Mouse (Mus musculus): ENCODE measurements around the gene Zmynd19. TPM values are rescaled to one million over a fixed set of nuclear protein-coding genes. Genes with fewer than 3 reads are reported as not detected.

Gene Zmynd19
- 16.8 and 20.8 TPM in 2 replicates for polyA plus RNA-seq (2016; fragmentation: Nextera tagmentation; extraction: Ambion mirVana)

GRCm38 (mm10) chr2:24949421-24950188 lies at the start of gene Zmynd19:
Gene Zmynd19 (plus strand): TSS chr2:24949792.
- peaks cover 11% of the 10 kb centered on the region; the same call in 1 of the 2 replicates for H3K27me3 ChIP-seq (ENCODE audit: insufficient read depth, poor library complexity, severe bottlenecking)
- H3K4me1 ChIP-seq = peaks cover 20% of the 10 kb centered on the region
- DNase-seq (ENCODE audit: low spot score) = peak; percentile 98
- peak within 1 kb of the TSS; percentile 94 for H3K27ac ChIP-seq
- peak within 1 kb of the TSS; percentile 97 for H3K4me3 ChIP-seq
- H3K36me3 ChIP-seq = peaks cover 30% of the 10 kb centered on the region
- WGBS = under 1% methylated on average over 107 of the region's 108 CpGs
- H3K9me3 ChIP-seq = no peaks in the 10 kb centered on the region

GRCm38 (mm10) chr2:24901055-24901454 lies 48.5 kb upstream of the Zmynd19 start:
- H3K36me3 ChIP-seq = no peaks in the 10 kb centered on the region
- no peak for DNase-seq (ENCODE audit: low spot score)
- no peaks in the 10 kb centered on the region for H3K9me3 ChIP-seq
- no peaks in the 10 kb centered on the region for H3K27me3 ChIP-seq (ENCODE audit: insufficient read depth, poor library complexity, severe bottlenecking)
- WGBS = 86% methylated on average over 5 of the region's 5 CpGs
- H3K27ac ChIP-seq = no peak overlapping the region
- H3K4me3 ChIP-seq = no peak overlapping the region
- H3K4me1 ChIP-seq = peaks cover 13% of the 10 kb centered on the region

GRCm38 (mm10) chr2:24902999-24903398 lies 46.6 kb upstream of the Zmynd19 start:
- peaks cover 19% of the 10 kb centered on the region for H3K4me1 ChIP-seq
- no peak overlapping the region for H3K4me3 ChIP-seq
- H3K36me3 ChIP-seq = no peaks in the 10 kb centered on the region
- H3K27ac ChIP-seq = no peak overlapping the region
- WGBS = 91% methylated on average over 6 of the region's 6 CpGs
- no peak for DNase-seq (ENCODE audit: low spot score)
- no peaks in the 10 kb centered on the region for H3K9me3 ChIP-seq
- H3K27me3 ChIP-seq (ENCODE audit: insufficient read depth, poor library complexity, severe bottlenecking) = no peaks in the 10 kb centered on the region

GRCm38 (mm10) chr2:24904823-24905652 lies 44.6 kb upstream of the Zmynd19 start:
- DNase-seq (ENCODE audit: low spot score) = no peak
- no peak overlapping the region for H3K27ac ChIP-seq
- WGBS = 79% methylated on average over 11 of the region's 11 CpGs

GRCm38 (mm10) chr2:24905653-24906155 lies 43.9 kb upstream of the Zmynd19 start:
- Histone ChIP-seq H3K27ac (no peak overlapping the region), H3K36me3 (0 out of 2 replicates have a peak, but pooled peaks cover 11% of the 10 kb centered on the region)
- 38% methylated on average over 2 of the region's 2 CpGs for WGBS

More at GRCm38 (mm10) chr2:24904823-24905652, 44.6 kb upstream of the Zmynd19 start:
- Histone ChIP-seq H3K4me1 (peaks cover 19% of the 10 kb centered on the region), H3K36me3 (0 out of 2 replicates have a peak, but pooled peaks cover 4% of the 10 kb centered on the region), H3K27me3 (ENCODE audit: insufficient read depth, poor library complexity, severe bottlenecking) (no peaks in the 10 kb centered on the region), H3K9me3 (no peaks in the 10 kb centered on the region), H3K4me3 (no peak overlapping the region)

GRCm38 (mm10) chr2:24910481-24910880 lies 39.1 kb upstream of the Zmynd19 start:
- peaks cover 17% of the 10 kb centered on the region for H3K36me3 ChIP-seq
- H3K4me1 ChIP-seq = peaks cover 11% of the 10 kb centered on the region; the same call in 1 of the 2 replicates
- H3K4me3 ChIP-seq = no peak overlapping the region
- no peaks in the 10 kb centered on the region for H3K27me3 ChIP-seq (ENCODE audit: insufficient read depth, poor library complexity, severe bottlenecking)
- no peak for DNase-seq (ENCODE audit: low spot score)
- no peaks in the 10 kb centered on the region for H3K9me3 ChIP-seq
- H3K27ac ChIP-seq = no peak overlapping the region
- 91% methylated on average over 4 of the region's 4 CpGs for WGBS

More at GRCm38 (mm10) chr2:24905653-24906155, 43.9 kb upstream of the Zmynd19 start:
- Histone ChIP-seq H3K27me3 (ENCODE audit: insufficient read depth, poor library complexity, severe bottlenecking) (no peaks in the 10 kb centered on the region), H3K4me1 (peaks cover 19% of the 10 kb centered on the region), H3K9me3 (no peaks in the 10 kb centered on the region), H3K4me3 (no peak overlapping the region)
- DNase-seq (ENCODE audit: low spot score) = no peak

- H3K27ac ChIP-seq = no peak overlapping the region
- 96% methylated on average over 4 of the region's 4 CpGs for WGBS
- no peak for DNase-seq (ENCODE audit: low spot score)
- H3K4me3 ChIP-seq = no peak overlapping the region
- H3K27me3 ChIP-seq (ENCODE audit: insufficient read depth, poor library complexity, severe bottlenecking) = no peaks in the 10 kb centered on the region
- no peaks in the 10 kb centered on the region for H3K9me3 ChIP-seq
- H3K4me1 ChIP-seq = no peaks in the 10 kb centered on the region
- peaks cover 17% of the 10 kb centered on the region for H3K36me3 ChIP-seq
These were observed 37.4 kb upstream of the Zmynd19 start for GRCm38 (mm10) chr2:24912189-24912588.

GRCm38 (mm10) chr2:24912589-24912988 lies 37.0 kb upstream of the Zmynd19 start:
- H3K4me3 ChIP-seq = no peak overlapping the region
- peaks cover 17% of the 10 kb centered on the region for H3K36me3 ChIP-seq
- H3K27me3 ChIP-seq (ENCODE audit: insufficient read depth, poor library complexity, severe bottlenecking) = no peaks in the 10 kb centered on the region
- no peak overlapping the region for H3K27ac ChIP-seq
- H3K4me1 ChIP-seq = peaks cover 3% of the 10 kb centered on the region
- H3K9me3 ChIP-seq = no peaks in the 10 kb centered on the region
- no peak for DNase-seq (ENCODE audit: low spot score)

- 90% methylated on average over 3 of the region's 3 CpGs for WGBS
- H3K9me3 ChIP-seq = no peaks in the 10 kb centered on the region
- H3K27ac ChIP-seq = no peak overlapping the region
- no peaks in the 10 kb centered on the region for H3K27me3 ChIP-seq (ENCODE audit: insufficient read depth, poor library complexity, severe bottlenecking)
- no peak overlapping the region for H3K4me3 ChIP-seq
- H3K36me3 ChIP-seq = peaks cover 16% of the 10 kb centered on the region
- DNase-seq (ENCODE audit: low spot score) = no peak
- H3K4me1 ChIP-seq = peaks cover 9% of the 10 kb centered on the region
These were observed 34.8 kb upstream of the Zmynd19 start for GRCm38 (mm10) chr2:24914762-24915161.

GRCm38 (mm10) chr2:24918930-24919838 lies 30.4 kb upstream of the Zmynd19 start, which contains the start of gene Ehmt1:
Gene Ehmt1 (minus strand): TSS chr2:24919614.
- H3K4me3 ChIP-seq = peak within 1 kb of the TSS; percentile 95
- peak; percentile 95 for DNase-seq (ENCODE audit: low spot score)
- no peaks in the 10 kb centered on the region for H3K9me3 ChIP-seq
- WGBS = under 1% methylated on average over 106 of the region's 112 CpGs
- no peaks in the 10 kb centered on the region for H3K36me3 ChIP-seq
- peak within 1 kb of the TSS; percentile 97 for H3K27ac ChIP-seq
- peaks cover 9% of the 10 kb centered on the region for H3K4me1 ChIP-seq
- H3K27me3 ChIP-seq (ENCODE audit: insufficient read depth, poor library complexity, severe bottlenecking) = no peaks in the 10 kb centered on the region

GRCm38 (mm10) chr2:24919839-24920175 lies 29.8 kb upstream of the Zmynd19 start:
- H3K27me3 ChIP-seq (ENCODE audit: insufficient read depth, poor library complexity, severe bottlenecking) = no peaks in the 10 kb centered on the region
- DNase-seq (ENCODE audit: low spot score) = no peak
- peak overlapping the region; percentile 95 for H3K4me3 ChIP-seq
- peaks cover 9% of the 10 kb centered on the region for H3K4me1 ChIP-seq
- 8% methylated on average over 8 of the region's 8 CpGs for WGBS
- H3K9me3 ChIP-seq = no peaks in the 10 kb centered on the region
- H3K27ac ChIP-seq = peak overlapping the region; percentile 97
- no peaks in the 10 kb centered on the region for H3K36me3 ChIP-seq

GRCm38 (mm10) chr2:24923561-24923960 lies 26.0 kb upstream of the Zmynd19 start:
- no peaks in the 10 kb centered on the region for H3K9me3 ChIP-seq
- H3K36me3 ChIP-seq = no peaks in the 10 kb centered on the region
- H3K27me3 ChIP-seq (ENCODE audit: insufficient read depth, poor library complexity, severe bottlenecking) = peaks cover 8% of the 10 kb centered on the region
- no peak overlapping the region for H3K4me3 ChIP-seq
- peaks cover 11% of the 10 kb centered on the region; the same call in 1 of the 2 replicates for H3K4me1 ChIP-seq
- 51% methylated on average over 2 of the region's 2 CpGs for WGBS
- H3K27ac ChIP-seq = no peak overlapping the region
- DNase-seq (ENCODE audit: low spot score) = no peak

All from heart, embryonic 10.5 days (tissue).